Mouse (Mus musculus) brain, embryonic 14.5 days (tissue): ENCODE measurements at regions not wholly inside any gene's neighbourhood (a gene's known extent, or its start where the extent isn't known, plus 50 kb on each side); places are given as distances from the start of the nearest gene placed in this dataset.

ENCODE experiments used
- CTCF ChIP-seq: fragments of 200-500 bp; IDR thresholded peaks from 2 replicates; pipeline ENCODE4 v1.5.1; 2012; ENCODE audit warnings: inconsistent platforms, mild to moderate bottlenecking, moderate library complexity, borderline replicate concordance; ENCODE audit not compliant: insufficient read depth, insufficient read length; ENCODE audit errors: extremely low read depth
- POLR2A ChIP-seq: fragments of 200-500 bp; IDR thresholded peaks from 2 replicates; pipeline ENCODE4 v1.6.1; 2012; ENCODE audit warnings: mild to moderate bottlenecking, inconsistent platforms, borderline replicate concordance; ENCODE audit not compliant: poor library complexity, insufficient read depth, insufficient read length, severe bottlenecking; ENCODE audit errors: extremely low read depth

- TF ChIP-seq CTCF = no peak
- no peak for TF ChIP-seq POLR2A
Observed at GRCm38 (mm10) chr6:6745394-6745793, 117.7 kb upstream of the Dlx6 start.
